Mouse (Mus musculus) skeletal muscle tissue, adult 2 months (tissue): ENCODE measurements around the gene Tmem143.
"Not testable (repeated sequence)": the region's sequence is repeated elsewhere in the genome, so short reads cannot be mapped to it uniquely, and the experiment has no call there.

Source experiments
- DNase-seq: peaks from one replicate; pipeline ENCODE4 v3.0.0-alpha.2; 2012; ENCODE audit warnings: low read depth, low spot score

The Tmem143 gene

GRCm38 (mm10) chr7:45922928-45923761 is 26.4 kb downstream of the Tmem143 start:
- DNase-seq: peak; percentile 98

GRCm38 (mm10) chr7:45923762-45924428 is 27.2 kb downstream of the Tmem143 start, which contains the start of gene Ccdc114:
Ccdc114 (plus strand) TSS chr7:45924072.
- peak; percentile 81 for DNase-seq

GRCm38 (mm10) chr7:45924429-45924816 is 27.7 kb downstream of the Tmem143 start:
- DNase-seq: no peak

- DNase-seq: no peak
These were observed 32.0 kb downstream of the Tmem143 start for GRCm38 (mm10) chr7:45928626-45929295.

GRCm38 (mm10) chr7:45929688-45930087 is 32.9 kb downstream of the Tmem143 start:
- no peak for DNase-seq

GRCm38 (mm10) chr7:45933766-45934165 is 37.0 kb downstream of the Tmem143 start:
- DNase-seq: not testable (repeated sequence)

- DNase-seq: peak; percentile 45
These were observed 38.4 kb downstream of the Tmem143 start for GRCm38 (mm10) chr7:45935114-45935513.

- DNase-seq: no peak
These were observed 43.1 kb downstream of the Tmem143 start for GRCm38 (mm10) chr7:45939836-45940235.

GRCm38 (mm10) chr7:45941986-45942385 is 45.2 kb downstream of the Tmem143 start:
- no peak for DNase-seq

GRCm38 (mm10) chr7:45943280-45943679 is 46.5 kb downstream of the Tmem143 start:
- not testable (repeated sequence) for DNase-seq

- no peak for DNase-seq
These were observed 52.3 kb downstream of the Tmem143 start for GRCm38 (mm10) chr7:45949061-45949460.

- DNase-seq: no peak
These were observed 59.9 kb downstream of the Tmem143 start for GRCm38 (mm10) chr7:45956611-45957010.
